Mouse (Mus musculus) central nervous system, embryonic 11.5 days (tissue): ENCODE results near the gene Pla2g4a. TPM values are rescaled to one million over a fixed set of nuclear protein-coding genes. Genes with fewer than 3 reads are reported as not detected.

Source experiments
- polyA plus RNA-seq: library from polyadenylated mRNA; depleted of rRNA; stranded (reverse); fragments of >200 nt; gene quantifications from 2 replicates; pipeline ENCODE4 v1.2.3, GENCODE M21; 2012; rRNA removed

Gene Pla2g4a
- 4.9 and 7.0 TPM in 2 replicates for polyA plus RNA-seq

DNA sequence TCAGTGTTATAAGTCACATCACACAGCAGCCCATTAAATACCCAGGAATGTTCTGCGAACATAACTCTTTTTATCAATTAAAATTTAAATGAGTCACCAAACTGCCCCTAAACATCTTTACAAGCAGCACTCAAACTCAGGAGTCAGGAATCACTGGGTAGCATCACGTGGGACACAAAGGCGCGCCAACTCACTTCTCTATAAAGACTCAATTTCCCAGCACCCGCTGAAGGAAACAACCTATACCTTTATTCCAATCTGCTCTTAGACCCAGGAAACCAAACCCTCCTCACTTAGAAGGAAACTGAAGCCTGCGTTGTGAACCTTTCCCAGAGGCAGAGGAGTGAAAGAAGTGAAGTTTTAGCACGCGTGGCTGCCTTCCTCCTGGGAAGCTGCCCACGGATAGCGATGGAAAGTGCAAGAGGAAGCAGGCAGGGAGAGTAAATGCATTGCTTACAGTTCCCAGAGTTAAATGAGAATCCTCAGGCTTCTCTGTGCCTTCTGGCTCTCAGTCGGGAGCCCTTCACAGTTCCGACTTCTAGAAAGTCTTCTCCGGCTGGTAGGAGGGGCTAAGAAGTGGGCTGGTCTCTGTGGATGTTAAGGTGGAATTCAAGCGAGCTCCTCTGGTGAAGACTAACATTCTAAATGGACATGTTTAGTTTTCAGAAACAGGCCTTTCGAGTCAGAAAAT is at the start of gene Pla2g4a:
Pla2g4a (minus strand) TSS at position 557 of the 691 bp plus-strand sequence.

Other genes with a start within 250 kb of the Pla2g4a start
- gene Ptgs2, start 138.7 kb upstream of the Pla2g4a start, polyA plus RNA-seq, result 0.08 and 0.20 TPM in 2 replicates